Mouse (Mus musculus) liver, postnatal 0 days (tissue): Measurements from ENCODE around the gene Dicer1. TPM values are rescaled to one million over a fixed set of nuclear protein-coding genes. Genes with fewer than 3 reads are reported as not detected.

Experiments used
- ATAC-seq: fragments of 200-750 bp; cut with Nextera tagmentation; 2 replicates; pipeline ENCODE4 v1.8.0; 2017; ENCODE audit warnings: mild to moderate bottlenecking, moderate library complexity
- DNase-seq: peaks from one replicate; pipeline ENCODE4 v3.0.0-alpha.2; 2016
- H3K27ac ChIP-seq: fragments of 300-500 bp; sonication (generic); 2 replicates; pipeline ENCODE4 v1.5.1; 2014; ENCODE audit warnings: antibody characterized with exemption, moderate library complexity, mild to moderate bottlenecking, low read depth
- H3K27me3 ChIP-seq: fragments of 300-500 bp; sonication (generic); 2 replicates; pipeline ENCODE4 v1.6.1; 2014; ENCODE audit warnings: low read length, control low read depth, mixed read lengths; ENCODE audit not compliant: insufficient read depth
- H3K36me3 ChIP-seq: fragments of 300-500 bp; sonication (generic); replicated peaks from 2 replicates; pipeline ENCODE4 v1.6.1; 2014; ENCODE audit warnings: mild to moderate bottlenecking, control low read depth, low read length, moderate library complexity, mixed read lengths; ENCODE audit not compliant: insufficient read depth
- H3K4me1 ChIP-seq: fragments of 300-500 bp; sonication (generic); 2 replicates; pipeline ENCODE4 v1.6.1; 2014; ENCODE audit warnings: antibody characterized with exemption, mild to moderate bottlenecking, control low read depth; ENCODE audit not compliant: insufficient read depth
- H3K4me2 ChIP-seq: fragments of 300-500 bp; sonication (generic); 2 replicates; pipeline ENCODE4 v1.6.1; 2014; ENCODE audit warnings: low read depth, mild to moderate bottlenecking, low read length, moderate library complexity, mixed read lengths
- H3K4me3 ChIP-seq: fragments of 300-500 bp; sonication (generic); 2 replicates; pipeline ENCODE4 v1.5.1; 2014; ENCODE audit warnings: low read depth, low read length
- H3K9ac ChIP-seq: fragments of 300-500 bp; sonication (generic); replicated peaks from 2 replicates; pipeline ENCODE4 v1.6.1; 2014; ENCODE audit warnings: mild to moderate bottlenecking, moderate library complexity
- H3K9me3 ChIP-seq: fragments of 300-500 bp; sonication (generic); 2 replicates; pipeline ENCODE4 v1.6.1; 2016; ENCODE audit warnings: mild to moderate bottlenecking, control low read depth, low read length, mixed read lengths
- CTCF ChIP-seq: sonication (generic); IDR thresholded peaks from 2 replicates; pipeline ENCODE4 v1.5.1; 2016; ENCODE audit warnings: antibody characterized with exemption, low read depth
- EP300 ChIP-seq: IDR thresholded peaks from 2 replicates; pipeline ENCODE4 v1.6.1; 2016; ENCODE audit warnings: antibody characterized with exemption, low read depth, mild to moderate bottlenecking
- WGBS: fragments of 180-500 bp; shearing (Covaris S2); extraction: QIAGEN DNeasy Blood & Tissue Kit; methylation state at CpG from one replicate; pipeline ENCODE4 v1.1.7; 2014; ENCODE audit not compliant: insufficient replicate concordance; 5-methylcytosine and 5-hydroxymethylcytosine counted together
- polyA plus RNA-seq: library from polyadenylated mRNA; unstranded; fragments of >200 nt; fragmentation: Nextera tagmentation; extraction: Ambion mirVana; gene quantifications from 2 replicates; pipeline ENCODE4 v1.2.1, GENCODE M21; 2015

Gene Dicer1
- polyA plus RNA-seq, 1 experiment from 2014 or later = 11.7 TPM

DNA sequence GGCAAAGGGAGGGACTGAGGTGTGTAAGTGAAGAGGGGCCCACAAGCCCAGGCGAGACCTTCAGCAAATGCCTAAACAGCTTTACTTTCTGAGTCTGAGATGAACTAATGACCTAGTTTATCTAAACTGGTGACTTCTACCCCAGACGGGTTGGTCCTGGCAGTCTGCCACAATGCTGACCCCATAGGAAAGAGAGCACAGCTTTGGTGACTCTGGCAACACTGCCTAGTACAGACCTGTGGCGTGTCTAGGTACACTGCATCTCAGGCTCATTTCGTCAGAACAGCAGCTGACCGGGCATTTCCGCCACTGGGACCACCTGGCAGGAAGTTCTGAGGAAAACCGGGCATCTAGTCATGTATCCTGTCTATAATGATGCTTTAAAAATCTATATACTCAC lies 61.3 kb downstream of the Dicer1 start:
- Histone ChIP-seq H3K27ac (no peak overlapping the region), H3K4me1 (no peaks in the 10 kb centered on the region), H3K27me3 (no peaks in the 10 kb centered on the region), H3K4me3 (no peak overlapping the region), H3K4me2 (no peak overlapping the region), H3K9ac (no peak overlapping the region), H3K36me3 (peaks cover 58% of the 10 kb centered on the region), H3K9me3 (no peaks in the 10 kb centered on the region)
- DNase-seq (peak; percentile 44), ATAC-seq (peak; percentile 76)
- 65% methylated on average over 7 of the region's 7 CpGs for WGBS
- no peak for TF ChIP-seq CTCF
- no peak for TF ChIP-seq EP300

DNA sequence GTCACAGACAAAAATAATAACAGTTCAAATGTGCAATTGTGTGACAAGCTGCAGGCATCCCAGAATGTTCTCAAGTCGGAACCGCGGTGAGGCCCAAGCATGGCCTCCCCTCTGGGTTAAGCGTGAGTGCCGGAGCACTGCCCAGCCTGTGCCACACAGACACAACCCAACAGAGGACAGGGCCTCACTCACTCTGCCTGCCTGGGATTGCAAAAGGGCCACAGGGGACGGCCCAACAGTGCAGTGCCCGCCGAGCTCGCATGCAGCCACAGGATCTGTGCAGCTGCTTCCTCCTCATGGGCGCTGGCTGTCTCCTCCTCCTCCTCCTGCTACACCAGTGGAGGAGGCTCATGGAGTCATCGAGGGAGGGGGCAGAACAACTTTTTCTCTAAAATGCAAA lies 62.9 kb downstream of the Dicer1 start:
- H3K27ac ChIP-seq = no peak overlapping the region
- no peak overlapping the region for H3K4me3 ChIP-seq
- 72% methylated on average over 11 of the region's 11 CpGs for WGBS
- DNase-seq = no peak
- H3K36me3 ChIP-seq = peaks cover 46% of the 10 kb centered on the region
- H3K9ac ChIP-seq = no peak overlapping the region
- H3K9me3 ChIP-seq = no peaks in the 10 kb centered on the region
- no peak overlapping the region for H3K4me2 ChIP-seq
- no peaks in the 10 kb centered on the region for H3K4me1 ChIP-seq
- no peaks in the 10 kb centered on the region for H3K27me3 ChIP-seq
- TF ChIP-seq EP300 (no peak), CTCF (no peak)
- ATAC-seq = no peak

DNA sequence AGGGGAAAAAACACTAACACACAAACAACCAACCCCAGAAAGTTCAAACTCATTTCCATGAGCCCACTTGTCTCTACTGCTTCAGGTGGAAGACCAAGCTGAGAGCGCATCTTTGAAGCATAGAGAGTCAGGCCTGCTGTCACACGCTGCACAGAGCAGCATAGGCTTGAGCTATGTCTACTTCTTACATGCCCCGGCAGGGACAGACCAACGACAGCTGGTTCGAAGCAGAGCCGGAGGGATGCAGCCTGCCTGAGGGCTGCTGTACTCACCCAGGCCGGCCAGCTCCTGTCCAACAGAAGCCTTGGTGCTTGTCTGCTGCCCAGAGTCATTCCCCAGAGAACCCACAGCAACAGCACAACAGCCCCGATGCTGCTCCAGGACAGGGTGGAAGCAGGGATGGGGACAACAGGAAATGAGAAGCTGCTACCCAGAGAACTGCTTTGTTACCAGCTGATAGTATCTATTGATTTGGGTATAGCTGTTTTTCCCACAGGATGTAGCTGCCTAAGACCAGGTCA lies 67.3 kb downstream of the Dicer1 start:
- Histone ChIP-seq H3K9me3 (no peaks in the 10 kb centered on the region), H3K27me3 (no peaks in the 10 kb centered on the region), H3K36me3 (peaks cover 13% of the 10 kb centered on the region), H3K4me2 (no peak overlapping the region), H3K4me3 (no peak overlapping the region), H3K9ac (no peak overlapping the region), H3K27ac (no peak overlapping the region), H3K4me1 (no peaks in the 10 kb centered on the region)
- TF ChIP-seq CTCF (no peak), EP300 (no peak)
- WGBS = 70% methylated on average over 8 of the region's 8 CpGs
- DNase-seq (no peak), ATAC-seq (no peak)

DNA sequence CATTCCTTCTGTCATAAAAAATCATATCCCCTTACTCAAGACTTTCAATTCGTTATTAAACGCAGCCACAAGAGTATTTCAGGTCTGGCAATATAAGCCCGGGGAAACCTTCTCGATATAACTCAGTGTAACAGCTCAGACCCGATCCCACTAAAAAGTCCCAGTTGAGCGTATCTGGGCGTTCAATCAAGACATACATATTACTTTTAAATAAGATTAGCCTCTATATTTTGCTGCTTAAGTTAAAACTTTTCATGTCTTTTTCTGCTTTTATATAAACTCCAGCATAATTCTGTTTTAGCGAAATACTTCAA lies 72.0 kb downstream of the Dicer1 start:
- Histone ChIP-seq H3K4me2 (no peak overlapping the region), H3K36me3 (no peaks in the 10 kb centered on the region), H3K27ac (no peak overlapping the region), H3K27me3 (no peaks in the 10 kb centered on the region), H3K4me3 (no peak overlapping the region), H3K9me3 (no peaks in the 10 kb centered on the region), H3K9ac (no peak overlapping the region), H3K4me1 (no peaks in the 10 kb centered on the region)
- DNase-seq = no peak
- 86% methylated on average over 8 of the region's 8 CpGs for WGBS
- ATAC-seq = no peak
- no peak for TF ChIP-seq CTCF
- no peak for TF ChIP-seq EP300

DNA sequence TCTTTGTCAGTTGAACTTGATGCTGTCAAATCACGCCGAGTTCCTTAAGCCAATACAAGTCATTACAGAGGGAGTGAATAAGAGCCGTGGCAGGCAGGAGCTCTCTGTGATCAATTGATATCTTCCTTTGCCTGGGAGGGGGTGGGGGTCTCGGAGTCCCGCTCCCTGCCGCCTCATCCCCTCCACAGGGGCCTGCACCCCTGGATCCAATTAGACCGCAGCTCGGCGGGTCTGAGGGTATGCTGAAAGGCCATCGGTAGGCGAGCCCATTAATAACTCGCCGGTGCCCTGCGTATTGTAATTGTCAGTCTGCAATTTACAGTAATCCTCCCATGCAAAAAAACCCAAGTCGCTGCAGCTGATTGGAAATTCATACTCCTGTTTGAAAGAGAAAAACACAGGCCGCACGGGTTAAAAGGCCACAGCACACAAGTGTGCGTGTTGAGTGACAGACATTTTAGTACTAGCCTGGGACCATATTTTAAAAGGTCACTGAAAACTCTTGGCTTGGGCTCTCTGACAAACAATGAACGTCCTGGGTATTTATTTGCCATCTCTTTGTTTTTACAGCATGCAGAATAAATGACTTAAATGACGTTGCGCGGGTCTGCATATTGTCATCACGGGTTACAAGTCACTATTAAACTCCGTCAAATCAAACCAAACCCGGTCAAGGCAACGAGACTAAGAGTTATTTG lies 72.5 kb downstream of the Dicer1 start:
- TF ChIP-seq CTCF (no peak), EP300 (no peak)
- Histone ChIP-seq H3K4me1 (no peaks in the 10 kb centered on the region), H3K27ac (no peak overlapping the region), H3K9me3 (no peaks in the 10 kb centered on the region), H3K36me3 (no peaks in the 10 kb centered on the region), H3K4me3 (no peak overlapping the region), H3K9ac (no peak overlapping the region), H3K27me3 (no peaks in the 10 kb centered on the region), H3K4me2 (no peak overlapping the region)
- no peak for DNase-seq
- ATAC-seq = no peak
- WGBS = 72% methylated on average over 26 of the region's 26 CpGs

DNA sequence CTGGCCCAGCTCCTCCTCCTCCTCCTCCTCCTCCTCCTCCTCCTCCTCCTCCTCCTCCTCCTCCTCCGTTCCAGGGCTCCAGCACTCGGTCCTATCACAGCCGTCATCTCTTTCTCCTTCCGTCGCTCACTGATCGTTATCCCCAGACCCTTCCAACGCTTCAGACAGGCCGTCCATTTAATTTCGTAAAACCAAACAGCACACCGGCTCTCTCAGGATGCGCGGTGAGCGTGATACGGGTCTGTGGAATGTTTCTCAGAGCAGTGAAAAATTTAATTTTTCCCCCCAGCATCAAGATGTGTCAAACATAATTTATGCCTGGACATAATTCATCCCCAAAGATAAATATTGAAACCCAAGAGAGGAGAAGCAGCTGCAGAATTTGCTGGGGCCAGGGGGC lies 73.3 kb downstream of the Dicer1 start:
- no peaks in the 10 kb centered on the region for H3K4me1 ChIP-seq
- H3K36me3 ChIP-seq = no peaks in the 10 kb centered on the region
- ATAC-seq = no peak
- H3K27ac ChIP-seq = no peak overlapping the region
- H3K4me3 ChIP-seq = no peak overlapping the region
- no peak overlapping the region for H3K9ac ChIP-seq
- no peak overlapping the region for H3K4me2 ChIP-seq
- 86% methylated on average over 13 of the region's 14 CpGs for WGBS
- no peaks in the 10 kb centered on the region for H3K9me3 ChIP-seq
- DNase-seq = no peak
- TF ChIP-seq CTCF = no peak
- TF ChIP-seq EP300 = no peak
- H3K27me3 ChIP-seq = no peaks in the 10 kb centered on the region
